Mouse (Mus musculus) cortical plate, adult 2 months (tissue): ENCODE measurements at regions not wholly inside any gene's neighbourhood (a gene's known extent, or its start where the extent isn't known, plus 50 kb on each side); places are given as distances from the start of the nearest gene placed in this dataset.

Source experiments
- CTCF ChIP-seq: fragments of 200-500 bp; IDR thresholded peaks from 2 replicates; pipeline ENCODE4 v1.5.1; 2011; ENCODE audit warnings: mild to moderate bottlenecking, control low read depth, low read length; ENCODE audit not compliant: insufficient read depth; ENCODE audit errors: extremely low read depth
- POLR2A ChIP-seq: fragments of 200-500 bp; IDR thresholded peaks from 2 replicates; pipeline ENCODE4 v1.6.1; 2011; ENCODE audit warnings: mild to moderate bottlenecking, low read length, control low read depth; ENCODE audit not compliant: insufficient read depth; ENCODE audit errors: extremely low read depth

DNA sequence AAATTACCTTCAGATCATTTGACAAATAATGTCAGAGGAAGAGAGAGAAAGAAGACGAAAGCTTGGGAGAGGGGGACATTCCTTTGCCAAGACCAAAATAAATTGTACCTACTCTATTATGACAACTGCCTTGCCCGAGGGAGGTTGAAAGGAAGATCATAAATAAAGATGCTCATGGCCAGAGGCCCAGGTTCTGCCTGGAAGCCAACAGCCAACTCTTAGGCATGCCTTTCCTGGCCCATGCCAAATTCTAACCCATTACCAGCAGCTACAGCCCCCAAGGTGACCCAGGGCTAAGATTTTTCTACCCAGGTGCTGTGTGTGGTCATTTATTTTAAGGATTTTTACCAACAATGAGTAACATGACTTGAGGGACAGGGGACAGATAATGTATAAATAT is 54.9 kb downstream of the Cbln1 start:
- TF ChIP-seq POLR2A (no peak), CTCF (no peak)
